Mouse (Mus musculus): ENCODE data around the gene Snx1.

Snx1 gene

DNA sequence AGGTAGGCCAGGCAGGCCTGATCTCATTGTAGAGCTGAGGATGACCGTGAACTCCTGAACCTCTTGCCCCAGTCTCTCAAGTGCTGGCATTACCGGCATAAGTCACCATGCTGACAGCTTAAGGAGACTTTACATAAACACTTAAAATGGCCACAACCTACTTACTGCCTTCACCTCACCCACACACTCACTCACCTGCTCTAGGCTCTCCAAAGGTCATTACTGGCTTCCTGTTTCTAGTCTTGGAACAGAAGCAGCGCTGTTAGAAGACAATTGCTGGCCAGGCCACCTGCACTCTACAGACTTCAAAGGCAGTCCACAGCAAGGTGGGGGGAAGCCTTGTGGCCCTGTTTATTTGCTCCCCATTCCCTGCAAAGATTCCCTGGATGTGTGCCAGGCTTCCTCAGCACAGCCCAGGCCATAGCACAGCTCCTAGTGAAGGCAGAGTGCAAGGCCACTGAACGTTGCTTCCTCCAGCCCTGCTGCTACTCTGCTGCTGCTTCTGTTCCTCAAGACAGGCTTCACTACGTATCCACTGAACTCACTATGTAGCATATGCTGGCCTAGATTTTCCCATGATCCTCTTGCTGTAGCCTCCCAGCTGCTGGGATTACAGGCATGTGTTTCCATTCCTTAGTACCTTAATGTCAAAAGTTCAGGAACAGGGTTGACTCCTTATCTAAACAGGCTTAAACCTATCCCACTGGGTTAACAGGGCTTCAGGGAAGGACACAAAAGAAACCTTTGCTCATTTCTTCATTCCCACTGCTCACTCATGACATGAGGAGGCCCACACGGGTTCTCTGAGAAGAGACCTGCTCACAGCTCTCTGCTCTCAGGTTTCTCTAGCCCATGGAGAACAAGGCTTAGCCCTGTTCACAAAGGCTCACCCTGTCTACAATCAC is 34.8 kb downstream of the Snx1 start:
- DNase-seq (ENCODE audit: inconsistent age in 2 of 2, low spot score in 1 of 2): peak; percentile 45 to 76

DNA sequence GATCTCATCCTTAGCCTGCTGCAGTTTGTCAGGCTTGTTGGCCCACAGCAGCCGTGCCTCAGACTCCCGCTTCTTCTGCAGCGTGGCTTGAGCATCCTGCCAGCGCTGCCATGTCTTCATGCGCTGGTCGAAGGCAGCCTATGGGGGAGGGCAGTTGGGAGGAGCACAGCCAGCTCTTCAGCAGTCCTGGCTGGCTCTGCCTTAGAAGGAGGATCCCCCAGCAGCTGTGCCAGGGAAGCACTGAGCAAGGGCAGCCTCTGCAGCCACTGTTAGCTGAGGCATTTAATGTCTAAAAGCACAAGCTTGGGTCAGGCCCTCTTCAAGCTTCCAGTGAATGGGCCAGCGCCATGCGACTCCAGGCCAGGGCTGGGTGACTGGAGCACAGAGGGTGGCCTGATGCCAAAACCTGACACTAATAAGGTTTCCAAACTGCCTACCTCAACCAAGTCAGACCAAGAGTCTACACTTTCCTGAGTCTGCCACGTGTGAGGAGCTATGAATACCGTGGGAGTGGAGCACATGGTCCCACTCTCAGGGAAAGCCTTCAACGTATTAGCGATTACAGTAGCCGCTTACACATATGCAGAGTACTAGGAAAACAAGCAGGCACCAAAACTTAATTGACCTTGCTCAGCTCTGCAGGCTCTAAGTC is 35.7 kb downstream of the Snx1 start:
- peak; percentile 38 to 69 for DNase-seq (ENCODE audit: inconsistent age in 2 of 2, low spot score in 1 of 2)

- peak; percentile 71 to 88 for DNase-seq (ENCODE audit: inconsistent age in 2 of 2, low spot score in 1 of 2)
Observed at GRCm38 (mm10) chr9:66088411-66088810, 38.0 kb downstream of the Snx1 start.

- no peak for DNase-seq (ENCODE audit: inconsistent age in 2 of 2, low spot score in 1 of 2)
Observed at GRCm38 (mm10) chr9:66087062-66087461, 39.3 kb downstream of the Snx1 start.

DNA sequence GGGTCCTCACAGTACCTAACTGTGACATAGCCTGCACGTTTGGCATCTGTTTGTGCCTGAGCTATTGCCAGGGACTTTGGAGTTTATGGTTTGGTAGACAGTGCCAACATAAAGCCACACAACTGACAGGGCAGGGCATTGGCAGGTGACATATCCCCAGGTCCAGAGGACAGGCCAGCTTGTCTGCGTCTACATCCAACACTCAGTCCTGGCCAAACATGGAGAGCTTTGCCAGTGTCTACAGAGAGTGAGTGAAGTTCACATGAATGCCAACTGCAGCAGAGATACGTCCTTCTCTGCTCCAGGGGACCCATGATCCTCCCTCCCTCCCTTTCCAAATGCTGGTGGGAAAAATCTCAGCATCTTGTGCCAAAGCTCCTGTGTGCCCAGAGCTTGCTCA is 42.2 kb downstream of the Snx1 start:
- no peak for DNase-seq (ENCODE audit: inconsistent age in 2 of 2, low spot score in 1 of 2)

DNA sequence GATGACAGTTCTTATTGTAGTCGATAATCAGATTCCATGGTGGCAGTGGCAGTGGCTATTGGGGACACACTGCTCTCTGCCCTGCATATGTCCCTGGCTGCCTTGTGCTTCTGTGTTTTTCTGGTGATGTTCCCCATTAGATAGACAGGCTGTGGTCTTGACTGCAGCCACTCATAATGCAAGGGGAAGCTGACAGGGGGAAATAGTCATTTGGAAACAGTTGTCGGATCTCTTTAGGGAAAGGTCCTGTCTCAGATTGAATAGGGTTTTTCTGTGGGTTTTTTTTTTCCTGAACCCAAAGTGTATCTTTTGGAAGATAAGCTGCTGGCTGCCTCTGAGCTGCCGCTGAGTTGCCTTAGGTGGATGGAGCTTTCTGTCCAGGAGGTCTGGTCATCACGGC is 44.4 kb downstream of the Snx1 start:
- no peak for DNase-seq (ENCODE audit: inconsistent age in 2 of 2, low spot score in 1 of 2)

DNA sequence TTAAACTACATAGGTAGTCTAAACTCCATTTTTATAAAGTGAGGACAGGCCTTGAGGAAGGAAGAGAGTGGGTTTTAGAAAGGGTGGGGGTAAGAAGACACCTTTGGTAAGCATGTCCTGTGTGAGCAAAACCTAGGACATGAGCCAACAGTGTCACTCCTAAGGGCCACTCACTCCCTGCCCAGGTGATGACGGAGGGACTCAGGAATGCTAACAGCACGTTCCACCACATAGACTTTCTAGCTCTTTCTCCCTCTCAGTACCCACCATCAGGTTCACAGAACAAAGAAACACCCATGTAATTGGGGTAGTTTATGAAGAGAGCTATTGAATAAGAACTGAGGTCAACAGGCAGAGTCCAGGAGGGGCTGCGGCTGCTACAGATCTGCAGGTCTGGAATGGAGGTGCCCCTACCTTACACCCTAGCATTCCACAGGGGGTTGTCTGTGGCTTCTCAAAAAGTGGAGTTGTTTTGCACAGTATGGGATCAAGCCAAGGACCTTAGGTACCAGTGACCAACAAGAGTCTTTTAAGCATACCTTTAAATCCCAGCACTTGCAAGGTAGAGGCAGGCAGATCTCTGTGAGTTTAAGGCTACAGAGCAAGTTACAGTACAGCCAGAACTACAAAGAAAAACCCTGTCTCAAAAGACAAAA is 45.5 kb downstream of the Snx1 start:
- DNase-seq (ENCODE audit: inconsistent age in 2 of 2, low spot score in 1 of 2): no peak

- no peak for DNase-seq (ENCODE audit: inconsistent age in 2 of 2, low spot score in 1 of 2)
Observed at GRCm38 (mm10) chr9:66078493-66078892, 47.9 kb downstream of the Snx1 start.

GRCm38 (mm10) chr9:66078072-66078471 is 48.3 kb downstream of the Snx1 start:
- no peak for DNase-seq (ENCODE audit: inconsistent age in 2 of 2, low spot score in 1 of 2)

- DNase-seq (ENCODE audit: inconsistent age in 2 of 2, low spot score in 1 of 2): no peak
Observed at GRCm38 (mm10) chr9:66072754-66073153, 53.6 kb downstream of the Snx1 start.

- peak in 1 of 2 experiments; percentile 16 for DNase-seq (ENCODE audit: inconsistent age in 2 of 2, low spot score in 1 of 2)
Observed at GRCm38 (mm10) chr9:66070151-66070550, 56.2 kb downstream of the Snx1 start.

DNA sequence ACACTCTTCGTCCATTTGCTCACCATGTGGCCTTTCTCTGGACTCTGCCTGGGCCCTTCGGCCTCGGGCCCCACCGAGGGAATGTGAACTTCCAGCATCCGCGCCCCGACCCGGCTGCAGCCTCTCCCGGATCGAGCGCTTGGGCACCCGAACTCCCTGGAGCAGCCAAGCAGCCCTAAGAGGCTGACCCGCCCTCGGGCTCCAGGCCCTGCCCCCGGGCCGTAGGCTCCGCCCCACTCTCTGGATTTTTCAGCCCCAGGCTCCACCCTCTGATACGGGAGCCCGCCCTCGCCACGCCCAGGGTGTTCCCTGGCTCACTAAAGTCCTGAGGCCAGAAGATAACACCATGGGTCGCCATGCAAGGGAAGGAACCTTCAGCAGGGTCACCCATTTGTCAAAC is 56.8 kb downstream of the Snx1 start, which contains the start of gene Snx22:
Gene Snx22, minus strand, starts transcription at position 137 of the 400 bp plus-strand sequence.
- DNase-seq (ENCODE audit: inconsistent age in 2 of 2, low spot score in 1 of 2): peak; percentile 90 to 96

DNA sequence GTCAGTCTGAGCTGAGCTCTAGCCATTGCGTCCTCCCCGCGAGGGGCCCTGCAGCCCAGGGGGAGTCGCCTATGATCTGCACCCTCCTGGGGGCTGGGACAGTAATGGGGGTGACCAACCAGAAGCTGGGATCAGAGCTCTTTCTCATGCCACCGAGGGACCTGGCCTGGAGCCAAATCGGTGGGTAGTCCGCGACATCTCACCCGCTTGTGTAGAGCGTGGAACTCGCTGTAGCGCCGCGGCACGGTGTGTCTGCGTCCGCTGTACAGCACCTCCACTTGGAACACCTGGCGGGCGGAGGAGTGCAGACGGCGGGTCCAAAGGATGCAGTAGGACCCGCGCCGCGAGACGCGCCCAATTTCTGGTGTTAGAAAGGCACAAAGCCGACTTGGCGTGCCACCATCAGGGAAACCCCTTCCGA is 57.4 kb downstream of the Snx1 start:
- peak; percentile 35 to 69 for DNase-seq (ENCODE audit: inconsistent age in 2 of 2, low spot score in 1 of 2)

- no peak for DNase-seq (ENCODE audit: inconsistent age in 2 of 2, low spot score in 1 of 2)
Observed at GRCm38 (mm10) chr9:66068056-66068455, 58.3 kb downstream of the Snx1 start.

- peak in 1 of 2 experiments; percentile 61 for DNase-seq (ENCODE audit: inconsistent age in 2 of 2, low spot score in 1 of 2)
Observed at GRCm38 (mm10) chr9:66067542-66067941, 58.8 kb downstream of the Snx1 start.

GRCm38 (mm10) chr9:66066791-66067190 is 59.6 kb downstream of the Snx1 start:
- no peak for DNase-seq (ENCODE audit: inconsistent age in 2 of 2, low spot score in 1 of 2)

DNA sequence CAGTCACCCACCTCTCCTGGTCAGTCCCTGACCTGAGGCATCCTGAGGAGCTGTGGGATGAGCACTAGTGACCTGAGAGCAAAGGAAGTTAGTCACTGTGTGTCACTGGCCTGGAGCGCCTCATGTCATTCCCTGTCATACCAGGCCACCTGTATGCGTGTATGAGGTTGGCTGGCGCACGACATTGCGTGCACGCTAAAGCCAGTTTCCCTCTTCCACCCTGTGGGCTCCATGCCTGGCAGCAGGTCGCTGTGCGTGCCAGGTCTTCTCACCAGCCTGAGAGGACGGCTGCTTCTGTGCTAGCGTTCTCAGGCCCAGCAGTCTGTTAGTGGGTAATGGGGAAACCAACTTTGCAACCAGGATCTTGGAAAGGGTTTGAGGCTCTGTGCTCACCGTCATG is 62.1 kb downstream of the Snx1 start:
- no peak for DNase-seq (ENCODE audit: inconsistent age in 2 of 2, low spot score in 1 of 2)

- DNase-seq (ENCODE audit: inconsistent age in 2 of 2, low spot score in 1 of 2): peak in 1 of 2 experiments; percentile 70
Observed at GRCm38 (mm10) chr9:66063446-66063845, 62.9 kb downstream of the Snx1 start.

- DNase-seq (ENCODE audit: inconsistent age in 2 of 2, low spot score in 1 of 2): no peak
Observed at GRCm38 (mm10) chr9:66061656-66062055, 64.7 kb downstream of the Snx1 start.

GRCm38 (mm10) chr9:66060986-66061385 is 65.4 kb downstream of the Snx1 start:
- peak in 1 of 2 experiments; percentile 43 for DNase-seq (ENCODE audit: inconsistent age in 2 of 2, low spot score in 1 of 2)

- DNase-seq (ENCODE audit: inconsistent age in 2 of 2, low spot score in 1 of 2): no peak
Observed at GRCm38 (mm10) chr9:66060308-66060647, 66.1 kb downstream of the Snx1 start.

Measured in adrenal gland, adult (tissue).